8 mouse cellular contexts compared by ENCODE assay signal in genomic region chr16:10782377-10783151, GRCm38 (mm10). TPM values are rescaled to one million over a fixed set of nuclear protein-coding genes. Genes with fewer than 3 reads are reported as not detected.
DNase-seq lines count a peak whose midpoint lies in the region; ATAC-seq and TF ChIP-seq lines count a peak whose summit lies in the region.

No protein-coding gene starts in this region.

- H3K27ac ChIP-seq in bone marrow, adult 2 months (ENCODE audit: control insufficient read depth, insufficient read depth, low read depth, low read length, poor library complexity) = peak overlapping the region; percentile 34; the same call in 1 of the 2 replicates
- no peak overlapping the region for H3K27ac ChIP-seq in hindbrain, embryonic 14.5 days
- H3K27ac ChIP-seq in midbrain, embryonic 16.5 days (ENCODE audit: low read length) = no peak overlapping the region

- H3K9me3 ChIP-seq in hindbrain, embryonic 14.5 days (ENCODE audit: control insufficient read depth, low read length) = no peaks in the 10 kb centered on the region
- no peaks in the 10 kb centered on the region for H3K9me3 ChIP-seq in midbrain, embryonic 16.5 days (replicated peaks; ENCODE audit: control insufficient read depth, low read length, poor library complexity, severe bottlenecking)

- ATAC-seq in hindbrain, embryonic 14.5 days (ENCODE audit: low FRiP score) = no peak
- ATAC-seq in midbrain, embryonic 16.5 days = no peak

- TF ChIP-seq CTCF in bone marrow, adult 2 months (IDR thresholded peaks at IDR 0.05; ENCODE audit: control insufficient read depth, insufficient read depth, low read length) = no peak

- 32% methylated on average over 6 of the region's 6 CpGs for whole genome bisulfite sequencing in bone marrow, adult 2 months
- 40% methylated on average over 6 of the region's 6 CpGs for WGBS in hindbrain, embryonic 14.5 days
- 34% methylated on average over 6 of the region's 6 CpGs for WGBS in midbrain, embryonic 16.5 days

- peaks cover 6% of the 10 kb centered on the region for H3K4me1 ChIP-seq in bone marrow, adult 2 months (ENCODE audit: control insufficient read depth, insufficient read depth, low read length)
- peaks cover 28% of the 10 kb centered on the region for H3K4me1 ChIP-seq in hindbrain, embryonic 14.5 days (replicated peaks; ENCODE audit: control insufficient read depth, insufficient read depth, low read length)
- peaks cover 16% of the 10 kb centered on the region for H3K4me1 ChIP-seq in midbrain, embryonic 16.5 days (ENCODE audit: control insufficient read depth, insufficient read depth, low read length)

- H3K36me3 ChIP-seq in hindbrain, embryonic 14.5 days (replicated peaks; ENCODE audit: control insufficient read depth, insufficient read depth) = no peaks in the 10 kb centered on the region
- no peaks in the 10 kb centered on the region for H3K36me3 ChIP-seq in midbrain, embryonic 16.5 days (ENCODE audit: control insufficient read depth, insufficient read depth, low read length)

- H3K27me3 ChIP-seq in hindbrain, embryonic 14.5 days (ENCODE audit: control insufficient read depth, insufficient read depth, low read length) = peaks cover 22% of the 10 kb centered on the region
- no peaks in the 10 kb centered on the region for H3K27me3 ChIP-seq in midbrain, embryonic 16.5 days (ENCODE audit: control insufficient read depth, insufficient read depth, low read depth, low read length)

- H3K4me2 ChIP-seq in hindbrain, embryonic 14.5 days (replicated peaks) = peak overlapping the region; percentile 97; the same call in 1 of the 2 replicates
- H3K4me2 ChIP-seq in midbrain, embryonic 16.5 days (ENCODE audit: low read length) = peak overlapping the region; percentile 99

- no peak overlapping the region for H3K4me3 ChIP-seq in bone marrow, adult 2 months (replicated peaks; ENCODE audit: control insufficient read depth, low read depth, low read length)
- no peak overlapping the region for H3K4me3 ChIP-seq in hindbrain, embryonic 14.5 days (replicated peaks; ENCODE audit: low read length)
- H3K4me3 ChIP-seq in midbrain, embryonic 16.5 days (ENCODE audit: low read depth, low read length) = no peak overlapping the region

- DNase-seq in kidney, adult 18-20 months = peak; percentile 24
- DNase-seq in kidney, postnatal 10 days = no peak
- no peak for DNase-seq in hindbrain, embryonic 14.5 days (ENCODE audit: low spot score)
- no peak for DNase-seq in cerebellum, postnatal 36 days
- DNase-seq in urinary bladder, postnatal 14 days (ENCODE audit: low spot score) = no peak
- no peak for DNase-seq in cerebellum, adult 11-12 months

- no peak for TF ChIP-seq POLR2A in bone marrow, adult 2 months (IDR thresholded peaks at IDR 0.05; ENCODE audit: borderline replicate concordance, control insufficient read depth, low read depth, low read length)

- peak overlapping the region; percentile 16; the same call in 1 of the 2 replicates for H3K9ac ChIP-seq in hindbrain, embryonic 14.5 days
- 0 out of 2 replicates have a peak overlapping the region, but pooled peaks have one; percentile 37 for H3K9ac ChIP-seq in midbrain, embryonic 16.5 days (ENCODE audit: low read depth, low read length)

RNA-seq across cellular contexts. Expression of gene Socs1, which starts 2.8 kb away (rescaled TPM):
- 2.8 and 4.8 TPM in 2 replicates for polyA plus RNA-seq in bone marrow, adult 2 months (2011; ENCODE audit: insufficient read depth, insufficient read length, low replicate concordance, missing spikeins)
- polyA plus RNA-seq in hindbrain, embryonic 14.5 days (2014; fragmentation: Nextera tagmentation; extraction: Ambion mirVana) = 3.7 and 4.6 TPM in 2 replicates
- polyA plus RNA-seq in midbrain, embryonic 16.5 days (2015; fragmentation: Nextera tagmentation; extraction: Ambion mirVana) = 4.0 and 5.0 TPM in 2 replicates

RNA-seq across cellular contexts. Expression of gene Tnp2, which starts 5.9 kb away (rescaled TPM):
- polyA plus RNA-seq in bone marrow, adult 2 months (2011; ENCODE audit: insufficient read depth, insufficient read length, low replicate concordance, missing spikeins) = not detected in 2 replicates
- polyA plus RNA-seq in hindbrain, embryonic 14.5 days (2014; fragmentation: Nextera tagmentation; extraction: Ambion mirVana) = not detected in 2 replicates
- not detected in 2 replicates for polyA plus RNA-seq in midbrain, embryonic 16.5 days (2015; fragmentation: Nextera tagmentation; extraction: Ambion mirVana)

RNA-seq across cellular contexts. Expression of gene Prm3, which starts 8.2 kb away (rescaled TPM):
- not detected in 2 replicates for polyA plus RNA-seq in bone marrow, adult 2 months (2011; ENCODE audit: insufficient read depth, insufficient read length, low replicate concordance, missing spikeins)
- not detected in 2 replicates for polyA plus RNA-seq in hindbrain, embryonic 14.5 days (2014; fragmentation: Nextera tagmentation; extraction: Ambion mirVana)
- not detected in 2 replicates for polyA plus RNA-seq in midbrain, embryonic 16.5 days (2015; fragmentation: Nextera tagmentation; extraction: Ambion mirVana)

RNA-seq across cellular contexts. Expression of gene Prm2, which starts 13.4 kb away (rescaled TPM):
- polyA plus RNA-seq in bone marrow, adult 2 months (2011; ENCODE audit: insufficient read depth, insufficient read length, low replicate concordance, missing spikeins) = not detected in 2 replicates
- polyA plus RNA-seq in hindbrain, embryonic 14.5 days (2014; fragmentation: Nextera tagmentation; extraction: Ambion mirVana) = not detected in 2 replicates
- not detected in 2 replicates for polyA plus RNA-seq in midbrain, embryonic 16.5 days (2015; fragmentation: Nextera tagmentation; extraction: Ambion mirVana)

RNA-seq across cellular contexts. Expression of gene Prm1, which starts 23.1 kb away (rescaled TPM):
- 4.6 TPM in 1 of 2 replicates, not detected in the other for polyA plus RNA-seq in bone marrow, adult 2 months (2011; ENCODE audit: insufficient read depth, insufficient read length, low replicate concordance, missing spikeins)
- 0.96 TPM in 1 of 2 replicates, not detected in the other for polyA plus RNA-seq in hindbrain, embryonic 14.5 days (2014; fragmentation: Nextera tagmentation; extraction: Ambion mirVana)
- 0.46 and 0.70 TPM in 2 replicates for polyA plus RNA-seq in midbrain, embryonic 16.5 days (2015; fragmentation: Nextera tagmentation; extraction: Ambion mirVana)
